Mouse (Mus musculus) CD4-positive helper T cell, adult 2 months (primary cell): ENCODE results near the gene Casp6.
A peak's percentile ranks its signal among the peaks of the same experiment; 100 is the strongest.

ENCODE experiments used
- DNase-seq: peaks from one replicate; pipeline ENCODE4 v3.0.0-alpha.2; 2012; ENCODE audit warnings: low read depth, missing footprints, low spot score

Casp6 gene

GRCm38 (mm10) chr3:129901271-129901809 is at the start of gene Casp6:
TSS of gene Casp6 (plus strand) at chr3:129901425.
- peak; percentile 86 for DNase-seq

- no peak for DNase-seq
Observed at GRCm38 (mm10) chr3:129862592-129862991, 38.6 kb upstream of the Casp6 start.

DNA sequence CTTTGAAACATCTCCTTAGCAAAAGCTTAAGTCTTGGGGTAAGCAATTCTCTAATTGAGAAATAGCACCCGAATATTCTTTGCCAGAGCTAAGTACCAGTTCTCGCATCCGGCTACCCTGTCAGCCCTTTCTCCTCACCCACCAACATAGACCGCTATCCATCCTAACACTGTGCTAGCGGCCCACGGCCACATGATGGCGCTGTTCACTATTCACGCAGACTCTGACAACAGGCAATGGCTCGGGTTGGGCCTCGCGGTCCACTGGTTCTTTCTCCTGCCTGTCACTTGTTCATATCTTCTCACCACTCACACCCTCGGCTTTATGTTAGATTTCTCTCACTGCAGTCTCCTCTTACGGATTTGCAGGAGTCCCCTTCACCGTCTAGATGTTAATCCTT is 37.5 kb upstream of the Casp6 start:
- peak; percentile 31 for DNase-seq

DNA sequence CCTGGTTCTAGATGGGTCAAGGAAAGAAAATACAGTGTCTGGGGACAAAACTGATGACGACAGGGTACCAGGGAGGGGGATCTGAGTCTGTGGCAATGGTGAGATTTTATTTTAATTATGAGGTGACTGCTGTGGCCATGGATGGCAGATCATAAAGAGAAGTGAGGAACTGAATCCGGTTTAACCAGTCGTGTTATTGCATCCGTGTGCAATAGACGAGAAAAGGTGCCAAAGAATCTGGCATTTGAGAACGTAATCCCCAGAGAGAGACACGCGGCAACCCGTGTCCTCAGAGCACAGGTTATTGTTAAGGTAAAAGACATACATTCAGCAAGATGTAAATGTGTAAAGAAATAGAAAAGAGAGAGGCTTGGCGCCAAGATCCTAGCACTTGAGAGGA is 23.9 kb upstream of the Casp6 start:
- no peak for DNase-seq

- DNase-seq: peak; percentile 89
Observed at GRCm38 (mm10) chr3:129878405-129879021, 22.7 kb upstream of the Casp6 start, which contains the start of gene Pla2g12a. TSS of gene Pla2g12a (plus strand) at chr3:129878606.

DNA sequence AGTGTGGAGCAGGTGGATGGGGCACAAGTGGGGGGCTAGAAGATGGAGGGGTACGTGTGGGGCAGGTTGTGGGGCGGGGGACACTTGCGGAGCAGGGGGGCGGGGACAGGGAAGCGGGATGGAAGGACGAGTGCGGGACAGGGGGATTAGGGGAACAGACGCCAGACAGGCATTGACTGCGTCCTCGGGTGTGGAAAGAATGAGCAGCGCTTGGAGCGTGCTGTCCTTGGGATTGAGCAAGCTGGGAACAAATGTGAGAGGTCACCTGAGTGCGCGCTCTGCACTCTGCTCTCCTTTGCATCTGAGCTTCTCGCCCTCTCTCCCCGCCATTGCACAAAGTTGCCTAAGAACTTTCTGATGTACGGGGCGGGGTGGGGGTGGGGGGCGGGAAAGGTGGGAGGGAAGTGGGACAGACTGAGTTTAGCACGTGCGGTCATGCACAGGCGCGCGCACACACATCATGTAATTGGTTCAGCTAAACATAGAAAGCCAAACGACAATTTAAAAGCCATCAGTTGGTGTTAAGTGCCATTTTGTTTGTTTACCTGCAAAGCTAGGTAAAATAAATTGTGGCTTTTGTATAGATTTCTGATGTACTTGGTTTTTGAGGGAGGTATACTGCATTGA is 22.0 kb upstream of the Casp6 start:
- no peak for DNase-seq

DNA sequence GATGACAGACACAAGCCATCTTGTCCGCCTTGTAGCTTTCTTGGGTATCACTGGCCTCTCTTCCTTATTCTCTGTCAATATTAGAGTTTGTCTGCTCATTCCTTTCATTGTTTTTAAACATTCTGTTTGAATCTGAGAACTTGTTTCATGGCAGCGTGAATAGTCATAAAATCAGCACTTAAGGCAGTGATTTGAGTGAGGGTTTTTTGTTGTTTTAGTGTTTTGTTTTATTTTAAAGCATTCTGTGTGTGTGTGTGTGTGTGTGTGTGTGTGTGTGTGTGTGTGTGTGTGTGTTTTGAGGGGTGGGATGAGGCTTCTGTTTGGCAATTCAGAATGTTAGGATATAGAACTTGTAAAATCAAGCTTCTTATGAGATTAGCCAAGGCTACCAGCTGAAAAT is 21.3 kb upstream of the Casp6 start:
- DNase-seq: no peak

DNA sequence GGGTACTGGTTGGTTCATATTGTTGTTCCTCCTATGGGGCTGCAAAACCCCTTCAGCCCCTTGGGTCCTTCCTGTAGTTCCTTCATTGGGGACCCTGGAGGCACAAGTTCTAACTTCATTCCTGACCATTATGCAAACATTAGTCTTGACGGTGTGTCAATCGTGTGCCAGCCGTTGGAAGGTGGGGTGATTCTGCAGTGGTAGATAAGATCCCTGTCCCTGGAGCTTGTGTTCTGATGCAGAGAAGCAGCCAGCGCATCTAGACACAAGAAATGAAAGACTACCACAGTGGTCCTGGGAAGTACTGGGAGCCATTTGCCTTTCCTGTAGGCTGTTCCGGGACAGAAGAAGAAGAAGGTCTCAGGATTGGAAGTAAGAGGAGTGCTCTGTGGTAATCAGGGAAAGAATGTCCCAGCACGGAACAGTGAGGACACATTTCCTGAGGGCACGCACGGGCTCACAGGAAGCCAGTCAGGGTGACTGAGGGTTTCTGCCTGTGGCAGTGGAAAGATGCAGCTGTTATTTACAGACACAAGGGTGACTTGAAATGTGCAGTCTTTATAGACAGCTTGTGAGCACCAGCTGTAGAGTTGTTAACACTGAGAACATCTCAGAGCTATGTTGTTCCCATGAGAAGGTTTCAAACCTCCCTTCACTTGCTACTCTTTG is 20.2 kb upstream of the Casp6 start:
- DNase-seq: no peak

GRCm38 (mm10) chr3:129885577-129885976 is 15.6 kb upstream of the Casp6 start:
- no peak for DNase-seq

- DNase-seq: no peak
Observed at GRCm38 (mm10) chr3:129886430-129886829, 14.8 kb upstream of the Casp6 start.

- no peak for DNase-seq
Observed at GRCm38 (mm10) chr3:129887779-129888517, 13.3 kb upstream of the Casp6 start.

DNA sequence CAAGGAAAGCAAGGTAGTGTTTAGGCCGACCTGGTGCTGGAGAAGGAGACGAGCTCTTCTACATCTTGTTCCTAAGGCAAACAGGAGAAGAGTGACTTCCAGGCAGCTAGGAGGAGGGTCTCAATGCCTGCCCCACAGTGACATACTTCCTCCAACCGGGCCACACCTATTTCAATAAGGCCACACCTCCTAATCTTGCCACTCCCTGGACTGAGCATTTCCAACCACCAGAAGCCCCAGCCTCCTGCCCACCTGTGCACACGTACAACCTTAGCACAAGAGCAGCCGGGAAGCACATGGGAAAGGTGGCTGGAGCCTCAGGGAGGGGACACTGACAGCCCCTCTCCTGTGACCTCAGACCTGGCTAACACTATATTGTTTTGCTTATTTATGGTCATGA is 9.2 kb upstream of the Casp6 start:
- DNase-seq: no peak

DNA sequence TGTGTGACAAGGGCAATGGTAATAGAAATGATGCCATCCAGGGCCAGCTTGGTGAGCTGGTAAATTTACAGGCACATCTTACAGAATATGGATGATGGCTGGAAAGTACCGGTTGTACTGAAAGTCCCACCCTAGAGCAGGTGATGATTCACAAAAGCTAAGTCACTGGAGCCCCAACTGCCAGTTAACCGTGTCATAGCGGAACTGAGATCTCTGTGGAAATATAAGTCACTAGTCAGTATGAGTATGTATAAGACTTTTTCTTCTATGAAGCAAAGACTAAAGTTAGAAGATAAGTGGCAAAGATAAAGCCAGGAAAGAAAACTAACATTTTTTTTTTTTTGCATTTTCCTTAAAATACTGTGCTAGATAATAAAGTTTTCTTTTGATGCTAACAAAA is 8.1 kb upstream of the Casp6 start:
- no peak for DNase-seq

DNA sequence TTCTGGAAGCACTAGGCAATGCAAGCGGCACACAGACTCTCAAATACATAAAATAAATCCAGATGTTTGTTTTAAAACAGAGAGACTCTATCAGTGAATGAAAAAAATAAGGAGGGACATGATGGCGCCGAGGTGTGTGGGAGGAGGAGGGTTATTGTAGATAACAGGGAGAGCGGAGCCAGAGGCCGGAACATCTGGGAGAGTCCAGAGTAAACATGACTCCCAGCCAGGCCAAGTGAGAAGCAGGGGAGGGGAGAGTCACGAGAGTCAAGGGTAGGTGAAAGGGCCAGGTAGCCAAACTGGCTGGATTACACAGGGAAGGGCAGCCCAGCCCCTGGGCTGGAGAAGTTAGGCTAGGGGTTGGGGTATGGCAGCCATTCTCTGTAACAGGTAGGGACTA is 4.6 kb upstream of the Casp6 start:
- DNase-seq: no peak

DNA sequence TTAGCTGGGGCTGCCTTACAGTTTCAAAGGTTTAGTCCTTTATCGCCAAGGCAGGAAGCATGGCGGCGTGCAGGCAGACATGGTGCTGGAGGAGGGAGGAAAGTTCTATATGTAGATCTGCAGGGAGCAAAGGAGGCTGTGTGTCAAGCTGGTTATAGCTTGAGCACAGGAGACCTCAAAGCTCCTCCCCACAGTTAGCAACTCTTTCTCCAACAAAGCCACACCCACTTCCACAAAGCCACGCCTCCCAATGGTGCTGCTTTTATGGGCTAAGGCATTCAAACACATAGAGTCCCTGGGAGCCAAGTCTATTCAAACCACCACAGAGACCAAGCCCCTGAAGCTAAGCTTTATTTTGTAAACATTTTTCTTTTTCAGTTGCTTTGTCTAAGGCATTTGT is 2.3 kb upstream of the Casp6 start:
- DNase-seq: no peak

DNA sequence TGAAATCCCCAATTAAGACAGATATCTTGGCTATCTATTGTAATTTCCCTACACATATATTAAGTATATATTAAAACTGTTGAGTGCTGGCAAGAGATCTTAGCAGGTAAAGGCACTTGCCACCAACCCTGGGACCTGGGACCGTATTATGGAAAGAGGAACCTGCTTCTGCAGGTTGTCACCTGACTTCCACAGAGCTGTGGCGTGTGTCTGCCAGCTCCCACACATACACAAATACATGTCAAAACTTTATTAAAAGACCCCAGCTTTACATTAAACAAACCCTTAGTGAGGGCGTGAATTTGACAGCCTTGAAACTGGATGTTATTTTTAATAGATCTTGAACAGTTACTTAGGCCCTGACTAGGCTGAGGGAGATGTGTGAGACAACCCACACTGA is 2.1 kb downstream of the Casp6 start:
- no peak for DNase-seq

GRCm38 (mm10) chr3:129903866-129904265 is 2.6 kb downstream of the Casp6 start:
- DNase-seq: no peak

DNA sequence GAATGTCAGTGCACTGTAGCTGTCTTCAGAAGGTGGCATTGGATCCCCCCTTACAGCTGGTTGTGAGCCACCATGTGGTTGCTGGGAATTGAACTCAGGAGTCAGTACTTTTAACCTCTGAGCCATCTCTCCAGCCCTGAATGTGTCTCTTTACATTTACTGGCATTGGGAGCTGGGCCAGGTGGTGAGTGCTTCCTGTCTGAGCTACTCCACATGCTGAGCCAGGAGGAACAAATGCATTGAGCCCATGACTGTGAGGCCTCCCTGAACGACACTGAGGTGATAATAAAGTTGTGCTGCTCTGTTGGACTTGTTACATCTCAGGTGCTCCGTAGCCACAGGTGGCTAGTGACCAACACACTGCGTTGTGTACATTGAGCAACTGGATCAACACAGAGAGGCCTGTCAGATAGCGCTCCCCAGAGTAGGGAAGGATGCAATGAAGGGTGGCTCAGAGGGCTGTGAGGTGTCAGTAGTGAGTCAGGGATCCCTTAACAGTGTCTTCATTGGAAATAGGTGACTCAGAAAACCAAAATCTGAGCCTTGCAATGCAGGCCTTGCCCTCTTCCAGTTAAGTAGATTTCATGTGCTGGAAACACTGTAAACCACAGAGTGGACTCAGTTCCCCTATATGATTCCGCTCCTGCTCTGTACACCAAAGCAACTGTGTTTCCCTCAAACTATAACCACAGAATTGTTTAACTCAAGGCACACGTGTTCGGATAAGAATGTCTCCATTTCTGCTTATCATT is 3.3 kb downstream of the Casp6 start:
- DNase-seq: no peak

DNA sequence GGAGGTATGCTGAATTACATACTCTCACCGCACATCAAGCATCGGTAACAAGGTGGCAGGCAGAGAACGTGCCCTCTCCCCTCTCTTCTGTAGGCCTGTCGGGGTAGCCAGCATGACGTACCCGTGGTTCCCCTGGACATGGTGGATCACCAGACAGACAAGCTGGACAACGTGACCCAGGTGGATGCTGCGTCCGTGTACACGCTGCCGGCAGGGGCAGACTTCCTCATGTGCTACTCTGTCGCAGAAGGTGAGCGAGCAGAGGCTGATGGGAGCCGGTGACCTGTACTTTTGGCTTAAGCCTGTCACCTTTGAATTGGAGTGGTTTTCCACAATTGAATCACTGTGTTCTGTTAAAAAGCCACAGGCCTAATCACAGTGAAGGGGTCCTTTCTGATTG is 10.8 kb downstream of the Casp6 start:
- no peak for DNase-seq

- DNase-seq: no peak
Observed at GRCm38 (mm10) chr3:129913241-129913640, 12.0 kb downstream of the Casp6 start.

- no peak for DNase-seq
Observed at GRCm38 (mm10) chr3:129917424-129917823, 16.2 kb downstream of the Casp6 start.
